Comparison of ENCODE assay signal across 19 mouse cellular contexts in the genomic region with DNA sequence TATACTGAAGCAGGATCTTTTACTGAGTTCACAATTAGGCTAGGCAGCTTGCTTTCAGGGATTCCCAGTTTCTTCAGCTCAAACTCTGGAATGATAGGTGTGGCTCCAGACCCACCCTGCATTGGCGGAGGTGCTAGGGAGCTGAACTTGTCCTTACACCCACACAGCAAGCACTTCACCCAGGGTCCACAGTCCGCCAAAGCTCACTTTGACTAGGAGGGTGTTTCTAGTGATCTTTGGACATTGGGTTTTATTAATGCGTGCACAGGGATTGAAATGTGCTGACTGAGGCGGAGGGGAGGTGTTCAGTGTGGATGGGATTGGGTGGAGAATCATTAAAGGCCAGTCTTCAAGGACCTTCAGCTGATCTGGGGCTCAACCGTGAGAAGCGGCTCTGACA.
DNase-seq lines count a peak whose midpoint lies in the region; ATAC-seq and TF ChIP-seq lines count a peak whose summit lies in the region.
"Had no signal": no experiment of that assay in that cellular context is flagged by ENCODE, and none has a peak within 500 bp of the region (broad histone marks: within the 10 kb centered on the region; RNA-seq: fewer than 3 reads in every experiment).

No protein-coding gene starts in this region.

- no peak overlapping the region for H3K4me2 ChIP-seq in intestine, embryonic 15.5 days (replicated peaks)
- no peak overlapping the region for H3K4me2 ChIP-seq in kidney, embryonic 15.5 days
- no peak overlapping the region for H3K4me2 ChIP-seq in lung, postnatal 0 days (replicated peaks; ENCODE audit: low read depth, low read length)
- no peak overlapping the region for H3K4me2 ChIP-seq in forebrain, embryonic 13.5 days
- H3K4me2 ChIP-seq: embryonic facial prominence, embryonic 15.5 days; heart, embryonic 11.5 days; limb, embryonic 13.5 days had no signal

- WGBS in intestine, embryonic 15.5 days, result 59% methylated on average over 6 of the region's 6 CpGs
- 73% methylated on average over 6 of the region's 6 CpGs for WGBS in kidney, embryonic 15.5 days
- WGBS in lung, postnatal 0 days, result 67% methylated on average over 6 of the region's 6 CpGs
- 89% methylated on average over 6 of the region's 6 CpGs for WGBS in forebrain, embryonic 13.5 days

- no peak overlapping the region for H3K4me3 ChIP-seq in intestine, embryonic 15.5 days (replicated peaks)
- no peak overlapping the region for H3K4me3 ChIP-seq in kidney, embryonic 15.5 days (replicated peaks)
- no peak overlapping the region for H3K4me3 ChIP-seq in lung, postnatal 0 days (ENCODE audit: low read depth, low read length)
- no peak overlapping the region for H3K4me3 ChIP-seq in forebrain, embryonic 13.5 days
- H3K4me3 ChIP-seq: embryonic facial prominence, embryonic 15.5 days; limb, embryonic 13.5 days had no signal

- no peak overlapping the region for H3K9ac ChIP-seq in intestine, embryonic 15.5 days
- H3K9ac ChIP-seq in kidney, embryonic 15.5 days, result no peak overlapping the region
- no peak overlapping the region for H3K9ac ChIP-seq in lung, postnatal 0 days (replicated peaks; ENCODE audit: low read depth)
- no peak overlapping the region for H3K9ac ChIP-seq in forebrain, embryonic 13.5 days
- H3K9ac ChIP-seq: embryonic facial prominence, embryonic 15.5 days; forebrain, postnatal 0 days; limb, embryonic 13.5 days had no signal

- TF ChIP-seq CTCF in lung, postnatal 0 days (IDR thresholded peaks at IDR 0.05), result no peak

- DNase-seq in R1 (ENCODE audit: low read depth, low spot score), result peak; percentile 18
- peak; percentile 11 to 49 for DNase-seq in kidney, postnatal 4 days
- DNase-seq in lung, postnatal 0 days (ENCODE audit: low spot score), result no peak
- DNase-seq in urinary bladder, adult 18-20 months (ENCODE audit: low spot score in 2 of 2), result no peak
- DNase-seq: adrenal gland, adult 8-10 months; cerebellum, postnatal 36 days; forebrain, postnatal 0 days; heart, postnatal 10 days; lung, postnatal 14 days; right cerebral cortex, postnatal 25 days; thymus, postnatal 14 days had no signal

- H3K4me1 ChIP-seq in intestine, embryonic 15.5 days (replicated peaks), result peaks cover 22% of the 10 kb centered on the region; the same call in 1 of the 2 replicates
- H3K4me1 ChIP-seq in kidney, embryonic 15.5 days, result peaks cover 23% of the 10 kb centered on the region
- H3K4me1 ChIP-seq in lung, postnatal 0 days (ENCODE audit: insufficient read depth, low read depth, low read length), result no peaks in the 10 kb centered on the region
- H3K4me1 ChIP-seq in forebrain, embryonic 13.5 days, result peaks cover 4% of the 10 kb centered on the region; the same call in 1 of the 2 replicates
- H3K4me1 ChIP-seq: embryonic facial prominence, embryonic 15.5 days had no signal

- H3K27ac ChIP-seq in intestine, embryonic 15.5 days, result peak overlapping the region; percentile 29
- H3K27ac ChIP-seq in kidney, embryonic 15.5 days, result no peak overlapping the region
- H3K27ac ChIP-seq in lung, postnatal 0 days (ENCODE audit: low read length), result no peak overlapping the region
- H3K27ac ChIP-seq in forebrain, embryonic 13.5 days, result no peak overlapping the region
- H3K27ac ChIP-seq: embryonic facial prominence, embryonic 15.5 days; limb, embryonic 13.5 days had no signal

- H3K36me3 ChIP-seq in intestine, embryonic 15.5 days, result no peaks in the 10 kb centered on the region
- H3K36me3 ChIP-seq in kidney, embryonic 15.5 days, result no peaks in the 10 kb centered on the region
- H3K36me3 ChIP-seq in lung, postnatal 0 days (ENCODE audit: insufficient read depth, low read length), result no peaks in the 10 kb centered on the region
- H3K36me3 ChIP-seq in forebrain, embryonic 13.5 days (ENCODE audit: poor library complexity, severe bottlenecking), result no peaks in the 10 kb centered on the region
- H3K36me3 ChIP-seq: embryonic facial prominence, embryonic 15.5 days; limb, embryonic 13.5 days had no signal

- H3K27me3 ChIP-seq in intestine, embryonic 15.5 days (replicated peaks), result no peaks in the 10 kb centered on the region
- no peaks in the 10 kb centered on the region for H3K27me3 ChIP-seq in kidney, embryonic 15.5 days
- no peaks in the 10 kb centered on the region for H3K27me3 ChIP-seq in lung, postnatal 0 days (replicated peaks; ENCODE audit: insufficient read depth, low read length)
- no peaks in the 10 kb centered on the region for H3K27me3 ChIP-seq in forebrain, embryonic 13.5 days
- H3K27me3 ChIP-seq: embryonic facial prominence, embryonic 15.5 days; limb, embryonic 13.5 days had no signal

- TF ChIP-seq EP300 in lung, postnatal 0 days (IDR thresholded peaks at IDR 0.05), result no peak

- ATAC-seq in intestine, embryonic 15.5 days, result peak; percentile 94
- ATAC-seq in kidney, embryonic 15.5 days (replicated peaks; ENCODE audit: low FRiP score), result peak; percentile 27; the same call in 1 of the 2 replicates
- no peak for ATAC-seq in lung, postnatal 0 days
- no peak for ATAC-seq in forebrain, embryonic 13.5 days
- ATAC-seq: forebrain, postnatal 0 days; inflammation-experienced regulatory T-cells, adult 6 months; midbrain, embryonic 16.5 days had no signal

- H3K9me3 ChIP-seq in intestine, embryonic 15.5 days, result no peaks in the 10 kb centered on the region
- 0 out of 2 replicates have a peak, but pooled peaks cover 4% of the 10 kb centered on the region for H3K9me3 ChIP-seq in kidney, embryonic 15.5 days (replicated peaks)
- no peaks in the 10 kb centered on the region for H3K9me3 ChIP-seq in lung, postnatal 0 days (ENCODE audit: low read length)
- no peaks in the 10 kb centered on the region; the same call in 1 of the 2 replicates for H3K9me3 ChIP-seq in forebrain, embryonic 13.5 days (replicated peaks)
- H3K9me3 ChIP-seq: embryonic facial prominence, embryonic 15.5 days; limb, embryonic 13.5 days had no signal

Comparison
In these comparisons a context has a peak if more than half of its experiments do, and no peak if none do; other contexts are left out.
1. DNase-seq: peak in R1 (single experiment) and kidney, postnatal 4 days (2 of 2); none in lung, postnatal 0 days (single experiment) and urinary bladder, adult 18-20 months (0 of 2).
2. ATAC-seq: peak in intestine, embryonic 15.5 days (single experiment) and kidney, embryonic 15.5 days (single experiment); none in lung, postnatal 0 days (single experiment) and forebrain, embryonic 13.5 days (single experiment).